Mouse (Mus musculus) liver, embryonic 12.5 days (tissue): ENCODE data around the gene Erv3. TPM values are rescaled to one million over a fixed set of nuclear protein-coding genes. Genes with fewer than 3 reads are reported as not detected.

ENCODE experiments used
- ATAC-seq: fragments of 200-750 bp; cut with Nextera tagmentation; 2 replicates; pipeline ENCODE4 v1.8.0; 2017; ENCODE audit warnings: moderate number of reproducible peaks, mild to moderate bottlenecking, moderate library complexity
- H3K27ac ChIP-seq: fragments of 300-500 bp; sonication (generic); 2 replicates; pipeline ENCODE4 v1.5.1; 2016; ENCODE audit warnings: mild to moderate bottlenecking
- H3K27me3 ChIP-seq: fragments of 300-500 bp; sonication (generic); replicated peaks from 2 replicates; pipeline ENCODE4 v1.6.1; 2016; ENCODE audit warnings: mild to moderate bottlenecking, moderate library complexity
- H3K36me3 ChIP-seq: fragments of 300-500 bp; sonication (generic); 2 replicates; pipeline ENCODE4 v1.6.1; 2016; ENCODE audit warnings: mild to moderate bottlenecking, moderate library complexity
- H3K4me1 ChIP-seq: fragments of 300-500 bp; sonication (generic); 2 replicates; pipeline ENCODE4 v1.6.1; 2016
- H3K4me2 ChIP-seq: fragments of 300-500 bp; sonication (generic); 2 replicates; pipeline ENCODE4 v1.6.1; 2016; ENCODE audit warnings: mild to moderate bottlenecking, moderate library complexity
- H3K4me3 ChIP-seq: fragments of 300-500 bp; sonication (generic); 2 replicates; pipeline ENCODE4 v1.5.1; 2016; ENCODE audit warnings: mild to moderate bottlenecking, moderate library complexity
- H3K9ac ChIP-seq: fragments of 300-500 bp; sonication (generic); 2 replicates; pipeline ENCODE4 v1.6.1; 2016; ENCODE audit warnings: mild to moderate bottlenecking, moderate library complexity
- H3K9me3 ChIP-seq: fragments of 300-500 bp; sonication (generic); replicated peaks from 2 replicates; pipeline ENCODE4 v1.6.1; 2016; ENCODE audit warnings: mild to moderate bottlenecking, moderate library complexity
- WGBS: fragments of 180-500 bp; shearing (Covaris S2); methylation state at CpG from one replicate; pipeline ENCODE4 v1.1.7; 2016; ENCODE audit not compliant: insufficient replicate concordance; 5-methylcytosine and 5-hydroxymethylcytosine counted together
- polyA plus RNA-seq: library from polyadenylated mRNA; unstranded; fragments of >200 nt; fragmentation: Nextera tagmentation; extraction: Ambion mirVana; gene quantifications from 2 replicates; pipeline ENCODE4 v1.2.1, GENCODE M21; 2016

Gene Erv3
- polyA plus RNA-seq, 1 experiment from 2014 or later: not detected

DNA sequence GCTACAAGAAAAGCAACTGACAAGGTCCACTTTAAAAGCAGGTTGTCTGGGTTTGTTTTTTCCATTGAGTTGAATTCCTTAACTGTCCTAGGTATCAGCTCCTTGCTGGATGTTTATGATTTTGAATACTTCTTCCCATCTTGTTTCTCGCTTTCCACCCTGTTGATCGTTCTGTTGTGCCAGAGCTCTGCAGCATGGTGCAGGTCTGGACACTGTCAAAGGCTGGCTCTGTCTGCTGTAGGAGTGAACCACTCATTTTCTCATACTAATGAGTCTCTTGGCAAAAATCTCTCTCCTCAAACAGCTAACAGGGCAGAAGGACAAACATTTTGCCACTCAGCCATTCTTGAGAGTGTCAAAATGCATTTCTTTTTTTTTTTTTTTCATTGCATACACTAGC lies 35.6 kb upstream of the Erv3 start:
- Histone ChIP-seq H3K9me3 (no peaks in the 10 kb centered on the region), H3K4me2 (no peak overlapping the region), H3K4me3 (no peak overlapping the region), H3K4me1 (peaks cover 14% of the 10 kb centered on the region; the same call in 1 of the 2 replicates), H3K36me3 (no peaks in the 10 kb centered on the region), H3K27ac (no peak overlapping the region), H3K27me3 (peaks cover 5% of the 10 kb centered on the region), H3K9ac (no peak overlapping the region)
- WGBS: 71% methylated on average over 2 of the region's 2 CpGs
- no peak for ATAC-seq

DNA sequence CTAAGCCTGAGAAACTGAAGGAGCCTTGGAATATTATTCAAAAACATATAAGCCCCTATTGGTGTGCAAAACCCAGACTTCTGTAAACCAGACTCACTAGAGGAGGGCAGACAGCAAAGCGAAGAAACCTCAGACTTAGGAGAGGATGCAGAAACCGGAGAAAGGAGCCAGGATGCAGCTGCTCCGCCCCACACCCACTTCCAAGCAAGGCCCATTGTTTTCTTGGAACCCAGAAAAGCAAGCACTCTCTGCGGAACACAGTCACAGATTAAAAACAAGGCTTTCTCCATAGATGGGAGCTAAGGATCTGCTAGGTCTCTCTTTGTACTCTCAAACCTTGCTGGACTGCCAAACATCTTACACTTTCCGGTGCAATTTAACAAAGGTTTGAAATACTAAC lies 33.0 kb upstream of the Erv3 start:
- ATAC-seq: no peak
- H3K9ac ChIP-seq: no peak overlapping the region
- H3K9me3 ChIP-seq: no peaks in the 10 kb centered on the region
- WGBS: 44% methylated on average over 5 of the region's 5 CpGs
- H3K4me2 ChIP-seq: no peak overlapping the region
- H3K27ac ChIP-seq: no peak overlapping the region
- peaks cover 14% of the 10 kb centered on the region; the same call in 1 of the 2 replicates for H3K4me1 ChIP-seq
- no peaks in the 10 kb centered on the region for H3K36me3 ChIP-seq
- no peak overlapping the region for H3K4me3 ChIP-seq
- peaks cover 11% of the 10 kb centered on the region for H3K27me3 ChIP-seq

DNA sequence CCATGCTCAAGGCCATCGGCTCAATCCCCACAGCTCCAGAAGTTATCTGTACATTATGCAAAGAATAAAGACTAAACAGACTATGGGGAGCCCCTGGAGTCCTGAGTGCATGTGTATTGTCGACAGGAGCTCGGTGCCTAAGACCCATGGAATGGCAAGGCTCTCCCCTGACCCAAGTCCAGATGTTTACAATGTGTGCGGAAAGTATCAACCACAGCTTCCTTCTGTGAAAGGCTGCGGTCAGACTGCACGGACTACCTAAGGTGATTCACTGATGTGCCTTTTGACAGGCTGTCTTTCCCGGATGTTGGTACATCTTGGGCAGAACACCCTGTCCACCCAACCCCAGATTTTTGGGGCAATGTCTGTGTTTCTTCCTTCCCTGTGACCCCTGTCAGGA lies 28.7 kb upstream of the Erv3 start:
- H3K4me1 ChIP-seq: peaks cover 14% of the 10 kb centered on the region; the same call in 1 of the 2 replicates
- H3K36me3 ChIP-seq: no peaks in the 10 kb centered on the region
- no peak overlapping the region for H3K4me2 ChIP-seq
- H3K27me3 ChIP-seq: peaks cover 20% of the 10 kb centered on the region
- no peaks in the 10 kb centered on the region for H3K9me3 ChIP-seq
- H3K4me3 ChIP-seq: no peak overlapping the region
- H3K27ac ChIP-seq: no peak overlapping the region
- 16% methylated on average over 7 of the region's 7 CpGs for WGBS
- ATAC-seq: no peak
- no peak overlapping the region for H3K9ac ChIP-seq

DNA sequence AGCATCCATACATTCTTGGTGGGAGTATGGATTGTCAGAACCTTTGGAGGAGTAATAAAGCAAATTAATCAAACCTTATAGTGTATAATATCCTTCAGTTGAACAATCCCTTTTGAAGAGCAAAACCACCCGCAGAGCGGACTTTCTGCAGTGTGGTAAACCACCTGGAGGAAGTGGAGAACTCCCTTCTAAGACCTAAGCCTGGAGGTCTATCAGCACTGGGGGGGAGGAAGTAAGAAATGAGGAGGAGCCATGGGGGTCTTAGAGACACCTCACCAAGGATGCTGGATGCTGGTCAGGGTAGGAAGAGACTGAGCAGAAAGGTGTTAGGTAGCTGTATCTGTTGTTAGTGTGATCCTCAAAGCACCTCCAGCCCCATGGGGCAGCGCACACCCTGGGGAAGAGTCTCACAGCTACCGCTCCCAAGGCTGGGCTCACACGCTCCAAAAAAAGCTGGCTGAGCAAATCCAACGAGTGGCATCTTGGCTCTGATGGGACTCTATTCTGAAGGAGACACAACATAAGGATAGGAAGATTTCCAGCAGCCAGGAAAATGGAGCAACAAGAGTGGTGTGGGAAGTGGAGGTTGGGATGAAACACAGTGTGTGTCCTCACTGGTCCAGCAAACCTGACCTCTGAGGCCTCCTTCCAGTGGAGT lies 27.1 kb upstream of the Erv3 start:
- Histone ChIP-seq H3K4me1 (peaks cover 6% of the 10 kb centered on the region; the same call in 1 of the 2 replicates), H3K9me3 (no peaks in the 10 kb centered on the region), H3K4me3 (no peak overlapping the region), H3K4me2 (no peak overlapping the region), H3K27ac (no peak overlapping the region), H3K36me3 (no peaks in the 10 kb centered on the region), H3K9ac (no peak overlapping the region), H3K27me3 (peaks cover 23% of the 10 kb centered on the region)
- WGBS: 53% methylated on average over 6 of the region's 6 CpGs
- ATAC-seq: no peak

DNA sequence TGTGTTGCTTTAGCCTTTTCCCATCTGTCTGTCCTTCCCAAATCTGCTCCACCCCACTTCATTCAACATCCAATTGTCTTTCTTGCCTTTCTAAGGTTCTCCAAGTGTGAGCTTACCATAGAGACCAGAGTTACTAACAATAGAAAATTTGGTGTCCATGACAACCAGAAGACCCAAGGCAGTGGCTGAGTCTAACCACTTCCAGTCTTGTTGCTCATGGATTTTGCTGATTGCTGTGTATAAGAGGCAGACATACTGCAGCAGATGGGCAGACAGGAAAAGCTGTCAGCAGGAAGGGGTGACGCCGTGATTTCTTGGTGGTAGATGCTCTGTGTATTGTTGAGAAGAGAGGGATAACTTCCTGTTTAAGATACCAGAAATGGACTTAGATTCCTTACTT lies 23.6 kb upstream of the Erv3 start:
- H3K9me3 ChIP-seq: no peaks in the 10 kb centered on the region
- WGBS: 27% methylated on average over 2 of the region's 2 CpGs

DNA sequence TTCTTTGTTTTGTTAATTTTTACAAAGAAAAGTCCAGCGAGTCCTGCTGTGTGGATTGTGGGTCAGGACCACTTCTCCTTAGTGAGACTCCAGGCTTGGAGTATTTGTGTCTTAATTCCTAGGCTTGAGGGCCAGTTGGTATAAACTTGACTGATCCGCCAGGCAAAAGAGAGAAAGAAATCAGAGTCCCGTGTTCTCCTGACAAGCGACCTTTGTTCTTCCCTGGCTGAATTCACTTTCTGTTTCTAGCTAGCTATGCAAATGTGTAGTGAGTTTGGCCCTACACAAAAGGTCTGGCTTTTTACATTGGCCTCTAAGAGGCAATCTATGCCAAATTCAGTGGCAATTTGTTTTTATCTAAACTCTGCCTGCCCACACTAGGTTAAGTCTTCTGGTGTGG lies 22.2 kb upstream of the Erv3 start:
- no peaks in the 10 kb centered on the region for H3K4me1 ChIP-seq
- no peak overlapping the region for H3K27ac ChIP-seq
- ATAC-seq: no peak
- no peak overlapping the region for H3K4me3 ChIP-seq
- 56% methylated on average over 4 of the region's 4 CpGs for WGBS
- no peak overlapping the region for H3K9ac ChIP-seq
- no peaks in the 10 kb centered on the region for H3K36me3 ChIP-seq
- no peaks in the 10 kb centered on the region for H3K9me3 ChIP-seq
- peaks cover 10% of the 10 kb centered on the region; the same call in 1 of the 2 replicates for H3K27me3 ChIP-seq
- no peak overlapping the region for H3K4me2 ChIP-seq

More for the DNA sequence above, 23.6 kb upstream of the Erv3 start:
- Histone ChIP-seq H3K4me1 (no peaks in the 10 kb centered on the region), H3K9ac (no peak overlapping the region), H3K4me3 (no peak overlapping the region), H3K27me3 (peaks cover 14% of the 10 kb centered on the region; the same call in 1 of the 2 replicates), H3K4me2 (no peak overlapping the region), H3K36me3 (no peaks in the 10 kb centered on the region), H3K27ac (no peak overlapping the region)
- ATAC-seq: no peak

DNA sequence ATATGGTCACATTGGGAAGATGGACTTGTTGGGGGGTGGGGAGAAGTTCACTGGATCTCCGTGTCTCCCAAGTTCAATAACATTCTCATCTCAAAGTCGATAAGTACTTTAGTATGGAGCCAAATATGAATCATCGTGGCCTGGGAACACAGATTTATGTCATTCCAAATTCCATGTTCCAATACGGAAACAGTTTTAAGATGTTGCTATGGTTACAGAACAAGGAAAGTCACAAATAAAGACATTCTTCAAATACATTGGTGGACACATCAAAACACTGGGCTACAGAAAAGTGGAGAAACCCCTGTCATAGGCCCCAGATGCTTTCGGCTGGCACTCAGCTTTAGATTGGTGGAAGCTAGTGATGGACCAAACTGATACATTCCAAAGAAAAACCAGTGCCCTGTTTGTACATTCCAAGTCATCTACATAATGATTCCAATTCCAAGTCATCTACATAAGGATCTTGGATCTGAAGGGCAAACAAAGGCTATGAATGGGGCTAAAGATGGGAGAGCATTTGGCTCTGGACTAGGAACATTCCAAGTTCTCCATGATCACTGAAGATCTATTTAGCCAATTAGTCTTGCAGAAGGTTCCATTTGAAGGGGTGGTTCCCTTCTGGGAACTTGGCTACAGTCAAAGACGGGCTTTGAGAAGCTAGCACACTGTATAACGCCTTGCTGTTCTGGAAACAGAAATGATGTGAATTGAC lies 17.2 kb upstream of the Erv3 start:
- no peaks in the 10 kb centered on the region for H3K9me3 ChIP-seq
- H3K27ac ChIP-seq: no peak overlapping the region
- no peak overlapping the region for H3K4me2 ChIP-seq
- H3K4me3 ChIP-seq: no peak overlapping the region
- no peaks in the 10 kb centered on the region for H3K36me3 ChIP-seq
- no peaks in the 10 kb centered on the region for H3K4me1 ChIP-seq
- WGBS: 76% methylated on average over 7 of the region's 7 CpGs
- H3K27me3 ChIP-seq: peaks cover 9% of the 10 kb centered on the region; the same call in 1 of the 2 replicates
- H3K9ac ChIP-seq: no peak overlapping the region
- no peak for ATAC-seq

DNA sequence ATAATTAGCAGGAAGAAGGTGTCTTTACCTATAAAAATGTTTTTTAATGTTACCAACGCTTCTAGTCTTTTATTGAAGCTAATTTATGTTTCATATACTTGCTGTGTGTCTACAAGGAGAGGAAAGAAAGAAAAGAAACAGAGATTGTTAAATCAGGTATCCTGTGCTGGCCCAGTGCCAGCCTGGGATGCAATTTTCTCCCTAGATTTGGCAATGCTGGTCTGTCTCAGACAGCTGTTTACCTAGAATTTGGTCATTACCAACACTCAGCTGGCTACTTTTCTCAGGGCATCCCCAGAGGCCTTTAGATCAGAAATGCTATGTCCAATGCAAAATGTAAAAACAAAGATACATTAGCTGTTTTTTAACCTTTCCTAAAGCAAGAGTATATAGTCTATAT lies 13.8 kb upstream of the Erv3 start:
- 42% methylated on average over 1 of the region's 1 CpGs for WGBS
- Histone ChIP-seq H3K27ac (no peak overlapping the region), H3K27me3 (peaks cover 9% of the 10 kb centered on the region; the same call in 1 of the 2 replicates), H3K4me3 (no peak overlapping the region), H3K36me3 (no peaks in the 10 kb centered on the region), H3K9ac (no peak overlapping the region), H3K9me3 (no peaks in the 10 kb centered on the region), H3K4me1 (no peaks in the 10 kb centered on the region), H3K4me2 (no peak overlapping the region)
- no peak for ATAC-seq

DNA sequence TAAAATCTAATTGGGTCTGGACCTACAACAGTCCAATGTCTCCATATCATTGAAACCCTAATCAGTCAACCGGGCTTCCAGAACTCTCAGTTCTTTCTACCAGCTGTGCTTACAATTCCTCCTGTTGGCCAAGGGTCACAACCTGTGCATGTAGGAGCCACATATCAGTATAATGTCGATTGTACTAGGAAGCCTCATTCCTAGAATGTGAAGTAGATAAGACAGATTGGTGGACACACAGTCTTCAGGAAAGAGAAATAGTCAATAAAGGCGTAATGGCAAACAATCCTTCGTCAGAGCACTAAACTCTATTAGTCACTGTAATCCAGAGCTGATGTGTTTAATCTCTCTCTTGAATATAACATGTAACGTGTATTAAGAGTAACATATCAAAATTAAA lies 9.4 kb upstream of the Erv3 start:
- H3K9ac ChIP-seq: no peak overlapping the region
- WGBS: 73% methylated on average over 5 of the region's 5 CpGs
- H3K4me3 ChIP-seq: no peak overlapping the region
- no peaks in the 10 kb centered on the region for H3K36me3 ChIP-seq
- H3K27ac ChIP-seq: no peak overlapping the region
- H3K4me2 ChIP-seq: no peak overlapping the region
- no peaks in the 10 kb centered on the region for H3K9me3 ChIP-seq
- peaks cover under 1% of the 10 kb centered on the region; the same call in 1 of the 2 replicates for H3K27me3 ChIP-seq
- ATAC-seq: no peak
- H3K4me1 ChIP-seq: peaks cover 11% of the 10 kb centered on the region

DNA sequence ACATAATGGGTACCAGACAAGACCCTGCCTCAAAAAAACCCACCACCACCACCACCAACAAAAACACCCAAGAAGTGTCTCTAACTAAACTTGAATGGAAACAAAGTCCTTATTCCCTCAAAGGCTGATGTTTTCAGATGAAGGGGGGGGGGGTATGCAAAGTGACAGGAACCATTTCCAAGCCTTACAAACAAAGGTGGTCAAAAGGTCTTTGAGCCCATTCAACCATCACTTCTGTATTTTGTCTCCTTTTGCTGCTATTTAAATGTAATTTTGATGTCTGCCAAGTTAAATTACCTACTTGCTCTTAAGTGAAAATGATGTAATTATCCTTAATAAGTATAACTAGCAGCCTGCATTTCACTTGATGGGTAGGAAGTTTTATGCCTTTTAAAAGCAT lies 7.1 kb upstream of the Erv3 start:
- no peak for ATAC-seq

DNA sequence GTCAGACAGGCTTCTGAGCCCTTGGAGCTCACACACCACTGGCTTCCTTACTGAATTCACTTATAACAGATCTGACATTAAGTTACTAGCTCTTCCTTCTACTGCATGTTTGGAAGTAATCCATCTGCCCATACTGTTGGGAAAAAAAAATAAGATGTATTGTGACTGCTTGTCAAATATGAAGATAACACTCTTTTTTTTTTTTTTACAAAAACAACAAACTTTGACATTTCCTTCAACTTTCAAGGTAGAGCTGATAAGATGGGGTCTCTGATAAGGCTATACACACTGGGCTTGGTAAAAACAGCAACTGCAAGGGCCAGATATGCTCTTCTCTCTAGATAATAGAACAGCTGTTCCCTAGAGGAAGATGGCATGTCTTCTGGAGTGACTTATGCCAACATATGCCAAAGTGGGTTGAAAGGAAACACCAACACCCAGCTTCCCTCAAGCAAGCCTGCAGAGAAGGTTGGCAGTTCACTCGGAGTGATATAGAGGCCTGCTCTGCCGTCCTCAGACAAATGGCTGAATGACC lies 4.8 kb upstream of the Erv3 start:
- H3K27me3 ChIP-seq: no peaks in the 10 kb centered on the region; the same call in 1 of the 2 replicates
- no peaks in the 10 kb centered on the region for H3K9me3 ChIP-seq
- ATAC-seq: peak; percentile 84
- H3K36me3 ChIP-seq: no peaks in the 10 kb centered on the region
- H3K4me3 ChIP-seq: no peak overlapping the region
- H3K9ac ChIP-seq: no peak overlapping the region
- peaks cover 26% of the 10 kb centered on the region for H3K4me1 ChIP-seq
- 53% methylated on average over 2 of the region's 2 CpGs for WGBS
- H3K27ac ChIP-seq: peak overlapping the region; percentile 32; the same call in 1 of the 2 replicates
- H3K4me2 ChIP-seq: no peak overlapping the region

More for the DNA sequence above, 7.1 kb upstream of the Erv3 start:
- Histone ChIP-seq H3K9me3 (no peaks in the 10 kb centered on the region), H3K4me3 (no peak overlapping the region), H3K27me3 (no peaks in the 10 kb centered on the region), H3K27ac (no peak overlapping the region), H3K9ac (no peak overlapping the region), H3K4me2 (no peak overlapping the region), H3K36me3 (no peaks in the 10 kb centered on the region), H3K4me1 (peaks cover 26% of the 10 kb centered on the region)

DNA sequence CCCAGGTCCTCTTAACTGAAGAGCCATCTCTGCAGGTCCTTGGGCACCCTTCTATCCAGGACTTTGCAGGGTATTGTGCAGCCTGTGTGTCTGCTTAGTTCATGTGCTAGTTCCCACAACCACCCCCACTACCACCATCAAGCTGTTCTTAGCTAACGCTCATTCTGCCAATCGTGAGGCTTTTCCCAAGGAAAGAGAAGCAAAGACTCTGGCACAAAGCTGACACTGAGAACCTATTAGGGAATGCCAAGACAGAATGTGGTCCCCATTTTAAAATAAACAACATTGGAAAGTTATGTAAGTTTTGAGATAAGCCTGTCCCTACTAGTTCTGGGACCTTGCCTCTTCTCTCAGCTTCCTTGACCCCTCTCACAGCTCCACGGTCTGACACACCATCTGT lies 3.9 kb upstream of the Erv3 start:
- peaks cover 8% of the 10 kb centered on the region; the same call in 1 of the 2 replicates for H3K27me3 ChIP-seq
- H3K36me3 ChIP-seq: no peaks in the 10 kb centered on the region
- H3K9me3 ChIP-seq: no peaks in the 10 kb centered on the region
- 0 out of 2 replicates have a peak overlapping the region, but pooled peaks have one; percentile 32 for H3K27ac ChIP-seq
- H3K9ac ChIP-seq: no peak overlapping the region
- no peak overlapping the region for H3K4me3 ChIP-seq
- WGBS: 63% methylated on average over 3 of the region's 3 CpGs
- no peak for ATAC-seq
- peaks cover 26% of the 10 kb centered on the region for H3K4me1 ChIP-seq
- no peak overlapping the region for H3K4me2 ChIP-seq
